ENCODE assay signal across 12 mouse cellular contexts in genomic region chr4:119467720-119468380, GRCm38 (mm10). TPM values are rescaled to one million over a fixed set of nuclear protein-coding genes. Genes with fewer than 3 reads are reported as not detected.
DNase-seq lines count a peak whose midpoint lies in the region; ATAC-seq lines count a peak whose summit lies in the region.
"Had no signal": no experiment of that assay in that cellular context is flagged by ENCODE, and none has a peak within 500 bp of the region (broad histone marks: within the 10 kb centered on the region; RNA-seq: fewer than 3 reads in every experiment).

No protein-coding gene starts in this region.

- no peaks in the 10 kb centered on the region for H3K36me3 ChIP-seq in forebrain, embryonic 15.5 days
- no peaks in the 10 kb centered on the region for H3K36me3 ChIP-seq in forebrain, embryonic 13.5 days (ENCODE audit: poor library complexity, severe bottlenecking)
- H3K36me3 ChIP-seq: limb, embryonic 15.5 days had no signal

- no peaks in the 10 kb centered on the region for H3K27me3 ChIP-seq in forebrain, embryonic 15.5 days
- H3K27me3 ChIP-seq in forebrain, embryonic 13.5 days, result no peaks in the 10 kb centered on the region
- H3K27me3 ChIP-seq: CH12.LX; limb, embryonic 15.5 days; neural tube, embryonic 13.5 days had no signal

- no peaks in the 10 kb centered on the region for H3K9me3 ChIP-seq in forebrain, embryonic 15.5 days
- no peaks in the 10 kb centered on the region for H3K9me3 ChIP-seq in forebrain, embryonic 13.5 days (replicated peaks)
- H3K9me3 ChIP-seq: limb, embryonic 15.5 days; neural tube, embryonic 13.5 days had no signal

- no peak overlapping the region for H3K4me2 ChIP-seq in forebrain, embryonic 15.5 days (replicated peaks)
- no peak overlapping the region for H3K4me2 ChIP-seq in forebrain, embryonic 13.5 days
- H3K4me2 ChIP-seq: limb, embryonic 15.5 days; neural tube, embryonic 13.5 days had no signal

- DNase-seq in right cerebral cortex, postnatal 25 days, result peak; percentile 27
- DNase-seq in right cerebral cortex, postnatal 36 days (ENCODE audit: low spot score in 2 of 2), result no peak
- peak; percentile 25 for DNase-seq in skeletal muscle tissue, adult 2 months (ENCODE audit: low read depth, low spot score)
- DNase-seq in liver, result no peak
- DNase-seq in kidney, postnatal 4 days, result no peak

- 77% methylated on average over 16 of the region's 16 CpGs for WGBS in forebrain, embryonic 15.5 days
- 87% methylated on average over 16 of the region's 16 CpGs for WGBS in forebrain, embryonic 13.5 days

- H3K4me1 ChIP-seq in forebrain, embryonic 15.5 days, result peaks cover 19% of the 10 kb centered on the region
- H3K4me1 ChIP-seq in forebrain, embryonic 13.5 days, result peaks cover 14% of the 10 kb centered on the region

- 0 out of 2 replicates have a peak, but pooled peaks have one; percentile 27 for ATAC-seq in forebrain, embryonic 15.5 days (replicated peaks)
- no peak for ATAC-seq in forebrain, embryonic 13.5 days
- peak; percentile 49 for ATAC-seq in granulocyte monocyte progenitor cell, adult 5-6 weeks (replicated peaks; ENCODE audit: poor library complexity, severe bottlenecking)
- ATAC-seq: inflammation-experienced regulatory T-cells, adult 6 months had no signal

- H3K9ac ChIP-seq in forebrain, embryonic 15.5 days (replicated peaks), result no peak overlapping the region
- no peak overlapping the region for H3K9ac ChIP-seq in forebrain, embryonic 13.5 days
- H3K9ac ChIP-seq: limb, embryonic 15.5 days; neural tube, embryonic 13.5 days had no signal

- peak overlapping the region; percentile 63 for H3K27ac ChIP-seq in forebrain, embryonic 15.5 days (replicated peaks)
- H3K27ac ChIP-seq in forebrain, embryonic 13.5 days, result no peak overlapping the region
- H3K27ac ChIP-seq: limb, embryonic 15.5 days; neural tube, embryonic 13.5 days had no signal

- H3K4me3 ChIP-seq in forebrain, embryonic 15.5 days, result no peak overlapping the region
- H3K4me3 ChIP-seq in forebrain, embryonic 13.5 days, result no peak overlapping the region
- H3K4me3 ChIP-seq: limb, embryonic 15.5 days; neural tube, embryonic 13.5 days had no signal

RNA-seq across cellular contexts. Expression of gene Rimkla, which starts 24.6 kb away (rescaled TPM):
- polyA plus RNA-seq in forebrain, embryonic 15.5 days (2015; fragmentation: Nextera tagmentation; extraction: Ambion mirVana), result 19.1 and 20.3 TPM in 2 replicates
- 12.2 and 12.6 TPM in 2 replicates for polyA plus RNA-seq in forebrain, embryonic 13.5 days (2015; fragmentation: Nextera tagmentation; extraction: Ambion mirVana)
- not detected in 2 replicates for total RNA-seq in granulocyte monocyte progenitor cell, adult 5-6 weeks (2014; fragmentation: Nextera tagmentation)
- 0.10 TPM in 1 of 2 replicates, not detected in the other for total RNA-seq in granulocyte monocyte progenitor cell, adult 5-6 weeks (2017)

RNA-seq across cellular contexts. Expression of gene Zmynd12, which starts 45.2 kb away (rescaled TPM):
- 0.27 and 0.57 TPM in 2 replicates for polyA plus RNA-seq in forebrain, embryonic 15.5 days (2015; fragmentation: Nextera tagmentation; extraction: Ambion mirVana)
- 0.26 and 0.35 TPM in 2 replicates for polyA plus RNA-seq in forebrain, embryonic 13.5 days (2015; fragmentation: Nextera tagmentation; extraction: Ambion mirVana)
- not detected in 2 replicates for total RNA-seq in granulocyte monocyte progenitor cell, adult 5-6 weeks (2014; fragmentation: Nextera tagmentation)
- not detected in 2 replicates for total RNA-seq in granulocyte monocyte progenitor cell, adult 5-6 weeks (2017)
- polyA plus RNA-seq: inflammation-experienced regulatory T-cells, adult 6 months had no signal

RNA-seq across cellular contexts. Expression of gene Ppcs, which starts 45.6 kb away (rescaled TPM):
- 16.7 and 17.7 TPM in 2 replicates for polyA plus RNA-seq in forebrain, embryonic 15.5 days (2015; fragmentation: Nextera tagmentation; extraction: Ambion mirVana)
- polyA plus RNA-seq in forebrain, embryonic 13.5 days (2015; fragmentation: Nextera tagmentation; extraction: Ambion mirVana), result 15.4 and 17.9 TPM in 2 replicates
- 11.5 and 17.4 TPM in 2 replicates for total RNA-seq in granulocyte monocyte progenitor cell, adult 5-6 weeks (2014; fragmentation: Nextera tagmentation)
- 13.3 and 18.0 TPM in 2 replicates for total RNA-seq in granulocyte monocyte progenitor cell, adult 5-6 weeks (2017)

RNA-seq across cellular contexts. Expression of gene Ccdc30, which starts 52.5 kb away (rescaled TPM):
- 10.6 and 13.0 TPM in 2 replicates for polyA plus RNA-seq in forebrain, embryonic 15.5 days (2015; fragmentation: Nextera tagmentation; extraction: Ambion mirVana)
- polyA plus RNA-seq in forebrain, embryonic 13.5 days (2015; fragmentation: Nextera tagmentation; extraction: Ambion mirVana), result 12.4 and 12.5 TPM in 2 replicates
- not detected in 2 replicates for total RNA-seq in granulocyte monocyte progenitor cell, adult 5-6 weeks (2014; fragmentation: Nextera tagmentation)
- not detected in 2 replicates for total RNA-seq in granulocyte monocyte progenitor cell, adult 5-6 weeks (2017)

Comparison
In these comparisons a context has a peak if more than half of its experiments do, and no peak if none do; other contexts are left out.
1. DNase-seq: peak in right cerebral cortex, postnatal 25 days (single experiment) and skeletal muscle tissue, adult 2 months (single experiment); none in right cerebral cortex, postnatal 36 days (0 of 2), liver (single experiment) and kidney, postnatal 4 days (0 of 2).